Mouse (Mus musculus) embryonic facial prominence, embryonic 14.5 days (tissue): ENCODE data around the gene Vmn1r191. TPM values are rescaled to one million over a fixed set of nuclear protein-coding genes. Genes with fewer than 3 reads are reported as not detected.
"Not testable (repeated sequence)": the region's sequence is repeated elsewhere in the genome, so short reads cannot be mapped to it uniquely, and the experiment has no call there.

Source experiments
- ATAC-seq: fragments of 200-750 bp; cut with Nextera tagmentation; 2 replicates; pipeline ENCODE4 v1.8.0; 2017; ENCODE audit warnings: low read depth, moderate number of reproducible peaks, moderate TSS enrichment
- DNase-seq: peaks from one replicate; pipeline ENCODE4 v3.0.0-alpha.2; 2015; ENCODE audit warnings: low spot score
- H3K27ac ChIP-seq: fragments of 300-500 bp; sonication (generic); replicated peaks from 2 replicates; pipeline ENCODE4 v1.5.1; 2014; ENCODE audit warnings: low read depth, mild to moderate bottlenecking, low read length, moderate library complexity
- H3K27me3 ChIP-seq: fragments of 300-500 bp; sonication (generic); replicated peaks from 2 replicates; pipeline ENCODE4 v1.6.1; 2014; ENCODE audit warnings: low read length; ENCODE audit not compliant: control insufficient read depth, insufficient read depth
- H3K36me3 ChIP-seq: fragments of 300-500 bp; sonication (generic); 2 replicates; pipeline ENCODE4 v1.6.1; 2014; ENCODE audit warnings: low read length, mixed read lengths; ENCODE audit not compliant: control insufficient read depth, insufficient read depth
- H3K4me1 ChIP-seq: fragments of 300-500 bp; sonication (generic); 2 replicates; pipeline ENCODE4 v1.6.1; 2014; ENCODE audit warnings: antibody characterized with exemption, low read length; ENCODE audit not compliant: control insufficient read depth, insufficient read depth
- H3K4me2 ChIP-seq: fragments of 300-500 bp; sonication (generic); 2 replicates; pipeline ENCODE4 v1.6.1; 2014; ENCODE audit warnings: low read depth, mild to moderate bottlenecking, low read length, moderate library complexity, mixed read lengths
- H3K4me3 ChIP-seq: fragments of 300-500 bp; sonication (generic); 2 replicates; pipeline ENCODE4 v1.5.1; 2014; ENCODE audit warnings: low read depth, mild to moderate bottlenecking, low read length
- H3K9ac ChIP-seq: fragments of 300-500 bp; sonication (generic); 2 replicates; pipeline ENCODE4 v1.6.1; 2014; ENCODE audit warnings: low read depth, mild to moderate bottlenecking, low read length, moderate library complexity, mixed read lengths
- H3K9me3 ChIP-seq: fragments of 300-500 bp; sonication (generic); 2 replicates; pipeline ENCODE4 v1.6.1; 2016; ENCODE audit warnings: low read length; ENCODE audit not compliant: control insufficient read depth
- WGBS: fragments of 180-500 bp; shearing (Covaris S2); extraction: QIAGEN DNeasy Blood & Tissue Kit; methylation state at CpG from one replicate; pipeline ENCODE4 v1.1.7; 2014; 5-methylcytosine and 5-hydroxymethylcytosine counted together
- polyA plus RNA-seq: library from polyadenylated mRNA; unstranded; fragments of >200 nt; fragmentation: Nextera tagmentation; extraction: Ambion mirVana; gene quantifications from 2 replicates; pipeline ENCODE4 v1.2.1, GENCODE M21; 2014

The Vmn1r191 gene
- polyA plus RNA-seq, result not detected in 2 replicates

DNA sequence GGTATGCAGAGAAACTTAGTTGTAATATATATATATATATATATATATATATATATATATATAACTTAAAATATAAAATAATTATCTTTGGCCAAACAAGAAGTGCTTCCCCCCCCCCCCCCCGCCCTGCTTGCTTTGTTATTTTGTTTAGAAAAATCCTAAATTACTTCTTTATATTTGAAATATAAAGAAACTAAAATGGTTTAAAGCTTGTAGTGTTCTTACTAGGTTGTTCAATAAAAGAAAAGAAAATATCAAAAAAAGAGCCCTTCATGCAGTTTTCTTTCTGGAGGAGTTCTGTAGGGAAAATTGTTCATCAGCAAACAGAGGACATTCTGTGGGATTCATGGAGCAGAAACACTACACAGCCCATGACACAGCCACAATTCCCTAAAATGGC, at the start of gene Vmn1r191:
TSS of gene Vmn1r191 (minus strand) at position 101 of the 400 bp plus-strand sequence.
- Histone ChIP-seq H3K9me3 (no peaks in the 10 kb centered on the region), H3K4me3 (no peak within 1 kb of the TSS), H3K9ac (no peak within 1 kb of the TSS), H3K27ac (no peak within 1 kb of the TSS), H3K4me2 (no peak within 1 kb of the TSS), H3K4me1 (no peaks in the 10 kb centered on the region), H3K27me3 (no peaks in the 10 kb centered on the region), H3K36me3 (no peaks in the 10 kb centered on the region)
- DNase-seq (no peak), ATAC-seq (no peak)
- WGBS, result 73% methylated on average over 1 of the region's 1 CpGs

DNA sequence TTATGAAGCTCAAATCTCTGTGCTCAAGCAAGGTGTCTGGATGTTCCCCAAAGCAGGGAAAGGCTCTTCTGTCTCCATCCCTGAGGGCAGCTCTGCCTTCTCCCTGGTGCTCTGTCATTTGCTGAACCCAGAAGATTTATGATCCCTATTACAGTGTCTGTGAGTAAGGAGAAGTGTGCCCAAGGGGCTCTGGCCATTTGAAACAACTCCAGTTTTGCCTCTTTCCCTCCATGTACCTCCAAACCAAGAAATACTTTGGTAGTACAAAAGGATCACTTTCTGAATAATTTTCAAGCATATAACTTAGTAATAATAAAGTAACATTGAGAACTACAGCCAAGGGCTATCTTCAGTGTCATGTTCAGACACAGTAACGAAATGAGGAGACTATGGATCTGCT, 39.3 kb upstream of the Vmn1r191 start, which contains the start of gene Vmn1r193:
TSS of gene Vmn1r193 (minus strand) at position 101 of the 400 bp plus-strand sequence.
- H3K27me3 ChIP-seq, H3K4me3 ChIP-seq, H3K36me3 ChIP-seq, ATAC-seq, DNase-seq, H3K4me2 ChIP-seq, H3K4me1 ChIP-seq, H3K27ac ChIP-seq, H3K9ac ChIP-seq, H3K9me3 ChIP-seq: not testable (repeated sequence)
- 77% methylated on average over 1 of the region's 1 CpGs for WGBS

DNA sequence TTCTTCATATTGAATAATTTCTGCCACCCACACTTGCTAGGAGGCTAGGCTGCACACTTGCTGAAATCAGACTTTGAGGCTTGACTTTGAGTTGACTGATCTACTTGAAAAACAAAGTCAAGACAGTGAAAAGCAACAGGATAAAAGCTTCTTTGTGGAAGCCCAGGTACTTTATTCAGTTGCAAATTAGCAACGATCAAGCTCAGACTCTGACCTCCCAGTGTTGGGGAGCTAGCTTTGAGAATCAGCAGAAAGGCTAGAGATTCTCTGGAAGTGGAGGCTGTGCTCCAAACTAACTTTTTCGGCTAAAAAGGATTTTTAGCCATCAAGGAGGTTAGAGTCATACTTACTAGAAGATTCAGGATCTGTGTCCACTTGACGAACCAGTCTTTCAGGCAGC, 9.0 kb upstream of the Vmn1r191 start:
- H3K9ac ChIP-seq, DNase-seq, H3K4me3 ChIP-seq, H3K4me1 ChIP-seq, H3K4me2 ChIP-seq, H3K27ac ChIP-seq, H3K9me3 ChIP-seq, H3K27me3 ChIP-seq, ATAC-seq, H3K36me3 ChIP-seq: not testable (repeated sequence)
- 73% methylated on average over 3 of the region's 3 CpGs for WGBS

DNA sequence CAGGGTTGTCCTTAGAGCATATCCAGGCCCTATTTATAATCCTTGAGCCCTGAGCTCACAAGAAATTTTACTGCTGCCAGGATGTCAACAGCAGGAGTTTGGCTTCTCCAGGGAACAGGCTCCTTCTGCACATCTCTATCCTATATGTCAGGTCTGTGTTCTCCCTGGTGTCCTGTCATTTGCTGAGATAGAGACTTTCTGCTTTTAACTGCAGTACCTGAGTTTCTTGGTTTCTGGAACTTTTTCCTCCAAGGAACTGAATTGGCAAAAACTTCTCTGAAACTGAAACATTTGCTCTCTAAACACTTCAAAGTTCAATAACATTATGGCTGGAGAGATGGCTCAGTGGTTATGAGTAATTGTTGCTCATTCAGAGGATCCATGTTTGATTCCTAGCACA, 7.3 kb upstream of the Vmn1r191 start, which contains the start of gene Vmn1r192:
TSS of gene Vmn1r192 (minus strand) at position 101 of the 400 bp plus-strand sequence.
- H3K36me3 ChIP-seq, result no peaks in the 10 kb centered on the region
- ATAC-seq (no peak), DNase-seq (no peak)

DNA sequence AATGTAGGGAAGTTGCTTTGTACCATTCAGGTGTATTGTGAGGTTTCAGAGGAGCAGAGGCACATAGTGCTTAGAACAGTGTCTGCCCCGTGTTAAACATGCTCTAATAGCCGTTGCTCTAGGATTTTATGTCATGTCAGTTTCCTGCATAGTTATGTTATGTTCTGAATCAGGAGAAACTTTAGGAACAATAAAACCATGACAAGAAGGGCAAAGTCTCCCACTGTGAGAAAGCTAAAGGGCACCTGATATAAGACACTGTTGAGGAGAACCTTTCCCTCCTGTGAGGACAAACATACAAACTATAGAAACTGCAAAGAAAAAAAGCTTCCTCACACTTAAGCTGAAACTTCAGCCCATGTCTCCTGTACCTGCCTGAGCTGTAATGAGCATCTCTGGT, 6.6 kb upstream of the Vmn1r191 start:
- Histone ChIP-seq H3K4me2 (no peak overlapping the region), H3K9ac (no peak overlapping the region), H3K4me1 (no peaks in the 10 kb centered on the region), H3K27me3 (no peaks in the 10 kb centered on the region), H3K36me3 (no peaks in the 10 kb centered on the region), H3K9me3 (no peaks in the 10 kb centered on the region), H3K27ac (no peak overlapping the region), H3K4me3 (no peak overlapping the region)
- DNase-seq (no peak), ATAC-seq (no peak)
- WGBS, result 75% methylated on average over 2 of the region's 2 CpGs

More for the DNA sequence above, 7.3 kb upstream of the Vmn1r191 start, which contains the start of gene Vmn1r192:
- H3K9me3 ChIP-seq, result no peaks in the 10 kb centered on the region
- no peak within 1 kb of the TSS for H3K9ac ChIP-seq
- no peak within 1 kb of the TSS for H3K27ac ChIP-seq
- H3K4me1 ChIP-seq, result no peaks in the 10 kb centered on the region
- no peak within 1 kb of the TSS for H3K4me2 ChIP-seq
- H3K27me3 ChIP-seq, result no peaks in the 10 kb centered on the region
- no peak within 1 kb of the TSS for H3K4me3 ChIP-seq

DNA sequence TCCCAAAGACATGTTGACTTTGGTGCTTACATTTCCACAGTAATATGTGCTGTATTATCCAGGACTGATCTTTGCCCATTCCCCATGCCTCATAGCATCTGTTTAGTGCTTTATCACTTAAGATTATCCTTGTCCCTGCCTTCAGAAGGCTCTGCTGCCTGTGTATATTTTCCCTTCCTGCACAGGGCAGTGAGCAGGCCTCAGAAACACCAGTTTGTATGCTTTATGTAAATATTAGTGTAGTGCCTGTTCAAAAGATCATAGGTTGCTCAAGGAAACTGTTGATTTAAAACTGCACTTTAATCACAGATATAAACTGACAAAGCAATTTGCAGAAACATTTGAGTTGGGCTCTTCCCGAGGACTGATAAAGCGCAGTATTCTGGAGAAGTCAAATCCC, 5.5 kb upstream of the Vmn1r191 start:
- Histone ChIP-seq H3K36me3 (no peaks in the 10 kb centered on the region), H3K4me3 (no peak overlapping the region), H3K27ac (no peak overlapping the region), H3K9me3 (no peaks in the 10 kb centered on the region), H3K9ac (no peak overlapping the region), H3K4me2 (no peak overlapping the region), H3K27me3 (no peaks in the 10 kb centered on the region), H3K4me1 (no peaks in the 10 kb centered on the region)
- DNase-seq (no peak), ATAC-seq (no peak)
- WGBS, result 86% methylated on average over 2 of the region's 2 CpGs

DNA sequence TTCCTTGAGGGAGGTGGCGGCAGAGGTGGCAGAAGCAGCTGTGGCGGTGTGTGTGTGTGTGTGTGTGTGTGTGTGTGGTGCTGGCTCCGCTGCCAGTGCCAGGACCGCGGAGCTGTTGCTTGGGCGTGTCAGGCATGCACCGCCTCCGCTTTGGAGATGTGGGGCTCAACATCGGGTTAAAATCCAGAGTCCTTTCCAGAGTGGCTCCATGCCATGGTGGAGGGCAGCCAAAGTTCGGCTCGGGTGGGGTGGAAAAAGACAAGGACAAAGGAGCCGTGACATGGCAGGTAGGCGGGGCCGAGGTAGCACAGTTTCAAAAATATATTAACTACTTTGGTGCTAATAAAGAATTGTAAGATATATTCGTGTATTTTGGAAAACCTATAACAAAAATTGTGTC, 15.4 kb downstream of the Vmn1r191 start:
- no peak overlapping the region for H3K9ac ChIP-seq
- ATAC-seq (no peak), DNase-seq (no peak)
- H3K4me1 ChIP-seq, result no peaks in the 10 kb centered on the region
- H3K9me3 ChIP-seq, result peaks cover 10% of the 10 kb centered on the region
- no peak overlapping the region for H3K4me3 ChIP-seq
- no peak overlapping the region for H3K27ac ChIP-seq
- H3K4me2 ChIP-seq, result no peak overlapping the region
- WGBS, result 91% methylated on average over 15 of the region's 15 CpGs
- no peaks in the 10 kb centered on the region for H3K27me3 ChIP-seq
- H3K36me3 ChIP-seq, result no peaks in the 10 kb centered on the region

DNA sequence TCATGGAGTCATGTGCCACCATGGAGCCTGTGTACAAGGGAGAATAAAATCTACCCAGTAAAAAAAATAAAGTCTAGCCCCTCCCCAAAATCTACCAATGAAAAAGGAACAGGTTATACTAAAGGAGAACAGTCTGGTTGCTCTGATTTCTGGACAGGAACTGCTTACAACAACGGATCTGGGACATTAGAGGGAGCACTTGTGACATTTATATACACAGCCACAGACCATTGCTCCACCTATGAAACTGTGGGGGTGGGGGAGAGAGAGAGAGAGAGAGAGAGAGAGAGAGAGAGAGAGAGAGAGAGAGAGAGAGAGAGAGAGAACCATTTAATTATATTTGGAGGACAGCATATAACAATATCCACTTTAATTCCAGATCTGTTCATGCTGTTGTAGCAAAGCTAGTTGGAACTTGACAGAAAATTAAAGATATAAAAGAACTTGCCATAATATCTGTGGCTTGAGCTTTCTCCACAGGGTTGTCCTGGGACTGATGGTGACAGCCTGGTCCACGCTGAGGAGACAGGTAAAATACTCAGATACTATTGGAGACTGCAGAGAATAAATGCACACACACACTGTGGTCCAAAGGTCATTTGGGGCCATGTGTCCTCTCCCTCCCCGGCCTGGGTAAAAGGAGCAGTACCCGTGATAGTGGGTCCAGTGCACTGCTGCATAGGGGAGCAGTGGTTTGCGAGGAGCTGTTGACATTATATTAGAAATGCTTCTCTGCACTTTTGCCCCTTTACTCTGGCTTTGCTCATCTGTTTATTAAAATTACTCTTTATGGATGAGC, 47.1 kb downstream of the Vmn1r191 start:
- H3K36me3 ChIP-seq, H3K4me2 ChIP-seq, H3K4me1 ChIP-seq, DNase-seq, H3K9ac ChIP-seq, H3K9me3 ChIP-seq, H3K27me3 ChIP-seq, H3K4me3 ChIP-seq, ATAC-seq, H3K27ac ChIP-seq: not testable (repeated sequence)
- 68% methylated on average over 4 of the region's 5 CpGs for WGBS
